Mouse (Mus musculus) ES-E14 (cell line): Measurements from ENCODE around the gene Cblc. TPM values are rescaled to one million over a fixed set of nuclear protein-coding genes. Genes with fewer than 3 reads are reported as not detected.
A peak's percentile ranks its signal among the peaks of the same experiment; 100 is the strongest.

ENCODE experiments used
- DNase-seq: peaks from one replicate; pipeline ENCODE4 v3.0.0-alpha.2; 2013; ENCODE audit warnings: low read depth, low spot score
- H3K27ac ChIP-seq: 2 replicates; pipeline ENCODE4 v1.5.1; 2012; ENCODE audit warnings: low read depth, mild to moderate bottlenecking, low read length, moderate library complexity, mixed read lengths; ENCODE audit not compliant: poor library complexity, insufficient read depth, severe bottlenecking
- H3K36me3 ChIP-seq: 2 replicates; pipeline ENCODE4 v1.6.1; 2012; ENCODE audit warnings: mild to moderate bottlenecking, low read length, moderate library complexity, mixed read lengths; ENCODE audit not compliant: control insufficient read depth, poor library complexity, insufficient read depth, severe bottlenecking
- H3K4me1 ChIP-seq, 2 experiments: fragments of 150-350 bp in 1 of 2; sonication (generic) in 1 of 2; 2 replicates each; pipeline ENCODE4 v1.6.1; 2012; ENCODE audit warnings: low read length in 2 of 2, mild to moderate bottlenecking in 1 of 2, mixed read lengths in 1 of 2; ENCODE audit not compliant: control insufficient read depth in 2 of 2, insufficient read depth in 2 of 2, poor library complexity in 1 of 2
- H3K4me3 ChIP-seq, 2 experiments: fragments of 150-350 bp in 1 of 2; sonication (generic) in 1 of 2; 2 replicates each; pipeline ENCODE4 v1.5.1; 2012; ENCODE audit warnings: low read length in 2 of 2, low read depth in 1 of 2, mild to moderate bottlenecking in 1 of 2, mixed read lengths in 1 of 2; ENCODE audit not compliant: insufficient read depth in 1 of 2, poor library complexity in 1 of 2, severe bottlenecking in 1 of 2
- H3K9ac ChIP-seq: 2 replicates; pipeline ENCODE4 v1.6.1; 2012; ENCODE audit warnings: low read depth, mild to moderate bottlenecking, low read length, mixed read lengths; ENCODE audit not compliant: poor library complexity, insufficient read depth, severe bottlenecking
- H3K9me3 ChIP-seq: fragments of 150-350 bp; sonication (generic); 2 replicates; pipeline ENCODE4 v1.6.1; 2012; ENCODE audit warnings: low read depth, mild to moderate bottlenecking, low read length; ENCODE audit not compliant: control insufficient read depth, insufficient read depth
- CHD2 ChIP-seq: IDR thresholded peaks from 2 replicates; pipeline ENCODE4 v1.6.1; 2014; ENCODE audit warnings: mild to moderate bottlenecking, low read depth, low read length, inconsistent platforms
- HCFC1 ChIP-seq: IDR thresholded peaks from 2 replicates; pipeline ENCODE4 v1.6.1; 2012; ENCODE audit warnings: low read length, inconsistent platforms, borderline replicate concordance; ENCODE audit not compliant: insufficient read depth
- MAFK ChIP-seq: IDR thresholded peaks from 2 replicates; pipeline ENCODE4 v1.6.1; 2014; ENCODE audit warnings: mild to moderate bottlenecking, low read depth, low read length, inconsistent platforms; ENCODE audit not compliant: insufficient read depth
- ZC3H11A ChIP-seq: IDR thresholded peaks from 2 replicates; pipeline ENCODE4 v1.6.1; 2012; ENCODE audit warnings: low read depth, mild to moderate bottlenecking, inconsistent platforms, low read length, borderline replicate concordance
- ZNF384 ChIP-seq: IDR thresholded peaks from 2 replicates; pipeline ENCODE4 v1.6.1; 2012; ENCODE audit warnings: low read depth, low read length, inconsistent platforms
- in situ Hi-C, 2 experiments: fragments of 600-800 bp; cut with MboI; formaldehyde crosslinking; loops; one replicate each; pipeline ENCODE4 v1.15.1; 2025; ENCODE audit warnings: low sequenced_read_pairs in 2 of 2, inconsistent platforms in 1 of 2; ENCODE audit not compliant: unreplicated experiment in 2 of 2
- total RNA-seq: library from RNA; depleted of rRNA; stranded (reverse); fragments of 300-350 nt; gene quantifications from 2 replicates; pipeline ENCODE4 v1.2.3, GENCODE M21; 2012

Cblc gene
- total RNA-seq, 1 experiment = 3.5 TPM

- peaks cover 11 to 25% of the 10 kb centered on the region in 2 experiments for H3K4me1 ChIP-seq
- in situ Hi-C loops = loop anchor here in 1 of 2 experiments (5.0 to 10.0 kb wide), 3 partner anchors 38 to 123 kb away; no protein-coding TSS in a partner anchor
- 0 out of 2 replicates have a peak, but pooled peaks have one; percentile 41 for TF ChIP-seq HCFC1
- no peak for TF ChIP-seq CHD2
- TF ChIP-seq ZC3H11A = no peak
- 0 out of 2 replicates have a peak, but pooled peaks have one; percentile 10 for TF ChIP-seq ZNF384
- no peaks in the 10 kb centered on the region for H3K9me3 ChIP-seq
- peak overlapping the region; percentile 94 for H3K4me3 ChIP-seq
- H3K9ac ChIP-seq = peak overlapping the region; percentile 95
- DNase-seq = peak; percentile 99
- peaks cover 10% of the 10 kb centered on the region; the same call in 1 of the 2 replicates for H3K36me3 ChIP-seq
- peak overlapping the region; percentile 90 for H3K27ac ChIP-seq
These were observed 47.0 kb downstream of the Cblc start for GRCm38 (mm10) chr7:19749389-19750216.

GRCm38 (mm10) chr7:19748219-19749195 lies 48.1 kb downstream of the Cblc start:
- peaks cover 11 to 24% of the 10 kb centered on the region in 2 experiments for H3K4me1 ChIP-seq
- in situ Hi-C loops = loop anchor here in 1 of 2 experiments (5.0 kb wide), 2 partner anchors 39 to 124 kb away; no protein-coding TSS in a partner anchor
- H3K27ac ChIP-seq = peak overlapping the region; percentile 90

GRCm38 (mm10) chr7:19747420-19748218 lies 49.0 kb downstream of the Cblc start:
- Histone ChIP-seq H3K4me1 (peaks cover 13 to 25% of the 10 kb centered on the region in 2 experiments), H3K9me3 (no peaks in the 10 kb centered on the region), H3K27ac (peak overlapping the region; percentile 90), H3K9ac (peak overlapping the region; percentile 32), H3K36me3 (peaks cover 24% of the 10 kb centered on the region), H3K4me3 (peak overlapping the region; percentile 94)
- DNase-seq = peak; percentile 83
- in situ Hi-C loops = loop anchor here in 1 of 2 experiments (5.0 kb wide), 2 partner anchors 40 to 125 kb away; no protein-coding TSS in a partner anchor
- TF ChIP-seq ZC3H11A = no peak
- no peak for TF ChIP-seq MAFK
- TF ChIP-seq HCFC1 = no peak
- TF ChIP-seq ZNF384 = no peak

More at GRCm38 (mm10) chr7:19748219-19749195, 48.1 kb downstream of the Cblc start:
- Histone ChIP-seq H3K9ac (peak overlapping the region; percentile 95), H3K36me3 (peaks cover 20% of the 10 kb centered on the region), H3K4me3 (peak overlapping the region; percentile 94), H3K9me3 (no peaks in the 10 kb centered on the region)
- no peak for DNase-seq
- TF ChIP-seq ZC3H11A (no peak), CHD2 (no peak), HCFC1 (no peak), MAFK (no peak)
